Mouse (Mus musculus): ENCODE results near the gene Cd101. TPM values are rescaled to one million over a fixed set of nuclear protein-coding genes. Genes with fewer than 3 reads are reported as not detected.

Gene Cd101
- polyA plus RNA-seq, 1 experiment from 2014 or later, result 0.04 TPM

- Histone ChIP-seq H3K9me3 (replicated peaks) (no peaks in the 10 kb centered on the region), H3K4me3 (no peak overlapping the region), H3K27ac (peak overlapping the region; percentile 74), H3K36me3 (no peaks in the 10 kb centered on the region), H3K4me1 (peaks cover 23% of the 10 kb centered on the region), H3K27me3 (ENCODE audit: low read depth, poor library complexity, severe bottlenecking) (no peaks in the 10 kb centered on the region)
- WGBS, result 91% methylated on average over 8 of the region's 8 CpGs
- DNase-seq (ENCODE audit: low spot score), result no peak
Observed at GRCm38 (mm10) chr3:101012597-101012996, 16.8 kb downstream of the Cd101 start.

- no peak for DNase-seq (ENCODE audit: low spot score)
- Histone ChIP-seq H3K9me3 (replicated peaks) (no peaks in the 10 kb centered on the region), H3K36me3 (no peaks in the 10 kb centered on the region), H3K27ac (peak overlapping the region; percentile 74), H3K4me3 (no peak overlapping the region), H3K4me1 (peaks cover 23% of the 10 kb centered on the region), H3K27me3 (ENCODE audit: low read depth, poor library complexity, severe bottlenecking) (no peaks in the 10 kb centered on the region)
- 71% methylated on average over 10 of the region's 10 CpGs for WGBS
Observed at GRCm38 (mm10) chr3:101012131-101012571, 17.2 kb downstream of the Cd101 start.

GRCm38 (mm10) chr3:101011203-101011600 lies 18.2 kb downstream of the Cd101 start:
- no peak overlapping the region for H3K4me3 ChIP-seq
- no peak overlapping the region for H3K27ac ChIP-seq
- 61% methylated on average over 5 of the region's 5 CpGs for WGBS
- no peaks in the 10 kb centered on the region for H3K9me3 ChIP-seq (replicated peaks)
- H3K4me1 ChIP-seq, result peaks cover 23% of the 10 kb centered on the region
- no peaks in the 10 kb centered on the region for H3K27me3 ChIP-seq (ENCODE audit: low read depth, poor library complexity, severe bottlenecking)
- no peaks in the 10 kb centered on the region for H3K36me3 ChIP-seq
- no peak for DNase-seq (ENCODE audit: low spot score)

GRCm38 (mm10) chr3:101010589-101011202 lies 18.7 kb downstream of the Cd101 start:
- 95% methylated on average over 4 of the region's 4 CpGs for WGBS
- no peaks in the 10 kb centered on the region for H3K27me3 ChIP-seq (ENCODE audit: low read depth, poor library complexity, severe bottlenecking)
- H3K4me1 ChIP-seq, result peaks cover 23% of the 10 kb centered on the region
- H3K27ac ChIP-seq, result no peak overlapping the region
- H3K9me3 ChIP-seq (replicated peaks), result no peaks in the 10 kb centered on the region
- no peak overlapping the region for H3K4me3 ChIP-seq
- H3K36me3 ChIP-seq, result no peaks in the 10 kb centered on the region
- DNase-seq (ENCODE audit: low spot score), result no peak

- no peak overlapping the region for H3K4me3 ChIP-seq
- WGBS, result 81% methylated on average over 5 of the region's 5 CpGs
- H3K9me3 ChIP-seq (replicated peaks), result no peaks in the 10 kb centered on the region
- no peaks in the 10 kb centered on the region for H3K27me3 ChIP-seq (ENCODE audit: low read depth, poor library complexity, severe bottlenecking)
- no peak for DNase-seq (ENCODE audit: low spot score)
- no peaks in the 10 kb centered on the region for H3K36me3 ChIP-seq
- H3K27ac ChIP-seq, result no peak overlapping the region
- H3K4me1 ChIP-seq, result peaks cover 7% of the 10 kb centered on the region
Observed at GRCm38 (mm10) chr3:101007112-101007782, 22.1 kb downstream of the Cd101 start.

GRCm38 (mm10) chr3:101005392-101005791 lies 24.0 kb downstream of the Cd101 start:
- H3K27ac ChIP-seq, result no peak overlapping the region
- no peaks in the 10 kb centered on the region for H3K9me3 ChIP-seq (replicated peaks)
- H3K27me3 ChIP-seq (ENCODE audit: low read depth, poor library complexity, severe bottlenecking), result no peaks in the 10 kb centered on the region
- 89% methylated on average over 6 of the region's 6 CpGs for WGBS
- DNase-seq (ENCODE audit: low spot score), result no peak
- no peaks in the 10 kb centered on the region for H3K36me3 ChIP-seq
- no peaks in the 10 kb centered on the region for H3K4me1 ChIP-seq
- H3K4me3 ChIP-seq, result no peak overlapping the region

- Histone ChIP-seq H3K4me1 (peaks cover 5% of the 10 kb centered on the region), H3K4me3 (no peak overlapping the region), H3K27ac (no peak overlapping the region; the same call in 1 of the 2 replicates), H3K36me3 (no peaks in the 10 kb centered on the region), H3K27me3 (ENCODE audit: low read depth, poor library complexity, severe bottlenecking) (no peaks in the 10 kb centered on the region), H3K9me3 (replicated peaks) (no peaks in the 10 kb centered on the region)
- no peak for DNase-seq (ENCODE audit: low spot score)
- WGBS, result 86% methylated on average over 15 of the region's 15 CpGs
Observed at GRCm38 (mm10) chr3:101003575-101004356, 25.6 kb downstream of the Cd101 start.

- Histone ChIP-seq H3K4me1 (peaks cover 10% of the 10 kb centered on the region), H3K27ac (no peak overlapping the region), H3K4me3 (no peak overlapping the region), H3K36me3 (no peaks in the 10 kb centered on the region), H3K9me3 (replicated peaks) (no peaks in the 10 kb centered on the region), H3K27me3 (ENCODE audit: low read depth, poor library complexity, severe bottlenecking) (no peaks in the 10 kb centered on the region)
- 45% methylated on average over 2 of the region's 2 CpGs for WGBS
- no peak for DNase-seq (ENCODE audit: low spot score)
Observed at GRCm38 (mm10) chr3:100999732-101000131, 29.6 kb downstream of the Cd101 start.

- Histone ChIP-seq H3K27ac (no peak overlapping the region), H3K4me1 (peaks cover 10% of the 10 kb centered on the region), H3K27me3 (ENCODE audit: low read depth, poor library complexity, severe bottlenecking) (no peaks in the 10 kb centered on the region), H3K36me3 (no peaks in the 10 kb centered on the region), H3K4me3 (no peak overlapping the region), H3K9me3 (replicated peaks) (no peaks in the 10 kb centered on the region)
- 12% methylated on average over 6 of the region's 6 CpGs for WGBS
- peak; percentile 78 for DNase-seq (ENCODE audit: low spot score)
Observed at GRCm38 (mm10) chr3:100998904-100999340, 30.4 kb downstream of the Cd101 start.

GRCm38 (mm10) chr3:100997785-100998570 lies 31.4 kb downstream of the Cd101 start:
- no peak overlapping the region for H3K27ac ChIP-seq
- H3K9me3 ChIP-seq (replicated peaks), result no peaks in the 10 kb centered on the region
- 79% methylated on average over 10 of the region's 10 CpGs for WGBS
- H3K27me3 ChIP-seq (ENCODE audit: low read depth, poor library complexity, severe bottlenecking), result no peaks in the 10 kb centered on the region
- H3K4me3 ChIP-seq, result no peak overlapping the region
- peaks cover 15% of the 10 kb centered on the region for H3K4me1 ChIP-seq
- no peak for DNase-seq (ENCODE audit: low spot score)
- H3K36me3 ChIP-seq, result no peaks in the 10 kb centered on the region

- Histone ChIP-seq H3K36me3 (no peaks in the 10 kb centered on the region), H3K4me1 (peaks cover 15% of the 10 kb centered on the region), H3K27me3 (ENCODE audit: low read depth, poor library complexity, severe bottlenecking) (no peaks in the 10 kb centered on the region), H3K9me3 (replicated peaks) (no peaks in the 10 kb centered on the region), H3K27ac (no peak overlapping the region), H3K4me3 (no peak overlapping the region)
- no peak for DNase-seq (ENCODE audit: low spot score)
- WGBS, result 82% methylated on average over 4 of the region's 4 CpGs
Observed at GRCm38 (mm10) chr3:100994252-100994651, 35.1 kb downstream of the Cd101 start.

- 59% methylated on average over 15 of the region's 15 CpGs for WGBS
- H3K9me3 ChIP-seq (replicated peaks), result no peaks in the 10 kb centered on the region
- H3K27me3 ChIP-seq (ENCODE audit: low read depth, poor library complexity, severe bottlenecking), result no peaks in the 10 kb centered on the region
- H3K27ac ChIP-seq, result peak overlapping the region; percentile 56
- DNase-seq (ENCODE audit: low spot score), result no peak
- H3K4me3 ChIP-seq, result no peak overlapping the region
- no peaks in the 10 kb centered on the region for H3K36me3 ChIP-seq
- peaks cover 10% of the 10 kb centered on the region; the same call in 1 of the 2 replicates for H3K4me1 ChIP-seq
Observed at GRCm38 (mm10) chr3:100993718-100994117, 35.6 kb downstream of the Cd101 start.

All from limb, embryonic 10.5 days (tissue).